Mouse (Mus musculus) limb, embryonic 13.5 days (tissue): ENCODE data around the gene Cmtm8. TPM values are rescaled to one million over a fixed set of nuclear protein-coding genes. Genes with fewer than 3 reads are reported as not detected.

ENCODE experiments used
- ATAC-seq: fragments of 200-750 bp; cut with Nextera tagmentation; 2 replicates; pipeline ENCODE4 v1.8.0; 2017; ENCODE audit warnings: low read depth, moderate number of reproducible peaks, moderate TSS enrichment; ENCODE audit not compliant: low FRiP score
- H3K27ac ChIP-seq: fragments of 300-500 bp; sonication (generic); 2 replicates; pipeline ENCODE4 v1.5.1; 2015; ENCODE audit warnings: inconsistent platforms, mild to moderate bottlenecking, moderate library complexity
- H3K27me3 ChIP-seq: fragments of 300-500 bp; sonication (generic); 2 replicates; pipeline ENCODE4 v1.6.1; 2015; ENCODE audit warnings: mild to moderate bottlenecking, inconsistent platforms
- H3K36me3 ChIP-seq: fragments of 300-500 bp; sonication (generic); 2 replicates; pipeline ENCODE4 v1.6.1; 2015; ENCODE audit warnings: inconsistent platforms, mild to moderate bottlenecking, moderate library complexity
- H3K4me1 ChIP-seq: fragments of 300-500 bp; sonication (generic); 2 replicates; pipeline ENCODE4 v1.6.1; 2015; ENCODE audit warnings: inconsistent platforms
- H3K4me2 ChIP-seq: fragments of 300-500 bp; sonication (generic); replicated peaks from 2 replicates; pipeline ENCODE4 v1.6.1; 2015; ENCODE audit warnings: inconsistent platforms, mild to moderate bottlenecking, moderate library complexity
- H3K4me3 ChIP-seq: fragments of 300-500 bp; sonication (generic); 2 replicates; pipeline ENCODE4 v1.5.1; 2015; ENCODE audit warnings: moderate library complexity, mild to moderate bottlenecking, inconsistent platforms
- H3K9ac ChIP-seq: fragments of 300-500 bp; sonication (generic); 2 replicates; pipeline ENCODE4 v1.6.1; 2015; ENCODE audit warnings: mild to moderate bottlenecking, inconsistent platforms
- H3K9me3 ChIP-seq: fragments of 300-500 bp; sonication (generic); 2 replicates; pipeline ENCODE4 v1.6.1; 2016; ENCODE audit warnings: inconsistent platforms
- WGBS: fragments of 180-500 bp; shearing (Covaris S2); methylation state at CpG from one replicate; pipeline ENCODE4 v1.1.7; 2015; 5-methylcytosine and 5-hydroxymethylcytosine counted together
- polyA plus RNA-seq: library from polyadenylated mRNA; unstranded; fragments of >200 nt; fragmentation: Nextera tagmentation; extraction: Ambion mirVana; gene quantifications from 2 replicates; pipeline ENCODE4 v1.2.1, GENCODE M21; 2015

Cmtm8 gene
- polyA plus RNA-seq, 1 experiment from 2014 or later: 17.9 TPM

DNA sequence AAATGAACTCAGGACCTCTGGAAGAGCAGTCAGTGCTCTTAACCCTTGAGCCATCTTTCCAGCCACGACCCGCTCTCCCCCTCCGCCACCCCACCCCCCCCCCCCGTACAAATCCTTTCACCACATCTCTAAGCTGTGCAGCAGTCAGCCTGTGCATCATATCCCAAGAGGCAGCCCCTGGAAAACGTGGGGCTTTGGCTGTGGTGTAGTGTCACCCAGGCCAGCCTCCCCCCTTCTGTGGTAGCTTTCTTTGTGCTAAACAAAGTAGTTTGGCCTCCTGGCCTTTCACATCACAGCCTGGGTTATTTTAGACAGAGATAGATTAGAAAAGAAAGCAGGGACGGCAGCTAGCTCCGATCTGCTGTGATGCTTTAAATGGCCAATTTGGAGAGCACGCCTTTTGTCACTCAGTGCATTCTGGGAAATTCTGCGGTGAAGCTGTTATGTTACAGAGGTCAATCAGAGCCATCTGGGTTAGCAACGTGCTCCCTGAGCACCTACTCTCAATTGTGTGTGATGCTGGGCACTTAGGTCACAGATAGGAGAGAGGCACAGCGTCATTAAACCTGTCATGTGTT, 47.4 kb downstream of the Cmtm8 start:
- Histone ChIP-seq H3K36me3 (no peaks in the 10 kb centered on the region), H3K27ac (no peak overlapping the region), H3K9me3 (no peaks in the 10 kb centered on the region), H3K9ac (no peak overlapping the region), H3K4me3 (no peak overlapping the region), H3K4me2 (no peak overlapping the region), H3K27me3 (no peaks in the 10 kb centered on the region), H3K4me1 (peaks cover 12% of the 10 kb centered on the region; the same call in 1 of the 2 replicates)
- 52% methylated on average over 11 of the region's 11 CpGs for WGBS
- no peak for ATAC-seq

DNA sequence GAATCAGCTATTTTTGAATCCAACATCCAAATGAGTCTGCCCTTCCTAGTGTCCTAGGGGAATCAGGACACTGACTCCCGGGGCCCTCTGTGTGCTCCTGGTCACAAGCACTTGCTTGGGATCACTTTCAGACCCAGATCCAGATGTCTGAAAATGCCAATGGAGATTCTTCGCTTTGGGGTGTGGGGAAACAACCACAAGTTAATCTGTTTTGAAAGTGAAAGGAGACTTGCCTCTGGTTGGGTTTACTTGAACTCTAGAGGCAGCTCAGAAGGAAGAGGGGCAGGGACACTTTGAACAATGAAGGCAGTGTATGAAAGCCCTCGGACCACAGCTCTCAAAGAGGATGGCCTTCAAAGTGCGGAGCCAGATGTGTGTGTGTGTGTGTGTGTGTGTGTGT, 49.5 kb downstream of the Cmtm8 start:
- Histone ChIP-seq H3K4me2 (no peak overlapping the region), H3K36me3 (no peaks in the 10 kb centered on the region), H3K27ac (no peak overlapping the region), H3K4me1 (peaks cover 12% of the 10 kb centered on the region; the same call in 1 of the 2 replicates), H3K4me3 (no peak overlapping the region), H3K9me3 (no peaks in the 10 kb centered on the region), H3K27me3 (no peaks in the 10 kb centered on the region), H3K9ac (no peak overlapping the region)
- 68% methylated on average over 4 of the region's 4 CpGs for WGBS
- ATAC-seq: no peak

DNA sequence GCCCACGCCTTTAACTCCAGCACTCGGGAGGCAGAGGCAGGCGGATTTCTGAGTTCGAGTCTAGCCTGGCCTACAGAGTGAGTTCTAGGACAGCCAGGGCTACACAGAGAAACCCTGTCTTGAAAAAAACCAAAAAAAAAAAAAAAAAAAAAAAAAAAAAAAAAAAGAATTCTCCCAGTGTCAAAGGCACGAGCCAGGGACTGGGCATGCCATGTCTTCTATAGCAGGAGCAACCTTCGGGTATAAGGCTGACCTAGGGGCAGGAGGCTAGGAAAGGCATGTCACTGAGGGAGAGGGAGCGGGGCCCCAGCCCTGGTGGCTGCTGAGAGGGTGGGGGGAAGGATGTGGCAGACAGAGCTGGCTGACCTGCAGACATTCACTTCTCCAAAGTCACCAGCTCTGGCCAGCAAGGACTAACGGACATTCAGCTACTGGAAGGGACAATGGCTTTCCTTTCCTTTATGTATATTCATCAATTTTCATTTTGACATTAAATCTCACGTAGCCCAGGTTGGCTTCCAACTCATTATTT, 50.1 kb downstream of the Cmtm8 start:
- Histone ChIP-seq H3K36me3 (no peaks in the 10 kb centered on the region), H3K4me2 (no peak overlapping the region), H3K4me3 (no peak overlapping the region), H3K27me3 (no peaks in the 10 kb centered on the region), H3K9me3 (no peaks in the 10 kb centered on the region), H3K9ac (no peak overlapping the region), H3K27ac (no peak overlapping the region), H3K4me1 (peaks cover 12% of the 10 kb centered on the region; the same call in 1 of the 2 replicates)
- no peak for ATAC-seq
- WGBS: 85% methylated on average over 9 of the region's 9 CpGs

DNA sequence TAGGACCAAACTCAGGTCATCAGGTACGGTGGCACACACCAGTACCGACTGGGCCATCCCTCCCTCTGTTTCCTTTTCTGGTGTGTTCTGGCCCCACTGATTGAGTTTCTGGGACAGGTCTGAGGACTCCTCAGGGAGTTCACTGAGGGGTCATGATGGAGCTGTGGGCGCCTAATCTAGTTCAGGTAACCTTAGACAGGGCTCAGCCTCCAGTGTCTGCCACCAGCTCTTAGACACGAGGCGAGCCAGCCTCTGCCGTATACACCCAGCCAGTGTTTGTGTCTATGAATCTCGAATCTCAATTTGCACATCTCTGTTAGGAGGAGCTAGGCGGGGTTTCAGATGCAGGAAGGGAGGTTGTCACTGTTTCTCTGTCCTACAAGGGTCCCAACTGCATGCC, 54.0 kb downstream of the Cmtm8 start:
- WGBS: 78% methylated on average over 8 of the region's 8 CpGs
- H3K9ac ChIP-seq: no peak overlapping the region
- H3K36me3 ChIP-seq: no peaks in the 10 kb centered on the region
- ATAC-seq: no peak
- no peak overlapping the region for H3K4me3 ChIP-seq
- no peak overlapping the region for H3K4me2 ChIP-seq
- H3K27ac ChIP-seq: no peak overlapping the region; the same call in 1 of the 2 replicates
- H3K9me3 ChIP-seq: no peaks in the 10 kb centered on the region
- no peaks in the 10 kb centered on the region for H3K27me3 ChIP-seq
- H3K4me1 ChIP-seq: peaks cover 8% of the 10 kb centered on the region

DNA sequence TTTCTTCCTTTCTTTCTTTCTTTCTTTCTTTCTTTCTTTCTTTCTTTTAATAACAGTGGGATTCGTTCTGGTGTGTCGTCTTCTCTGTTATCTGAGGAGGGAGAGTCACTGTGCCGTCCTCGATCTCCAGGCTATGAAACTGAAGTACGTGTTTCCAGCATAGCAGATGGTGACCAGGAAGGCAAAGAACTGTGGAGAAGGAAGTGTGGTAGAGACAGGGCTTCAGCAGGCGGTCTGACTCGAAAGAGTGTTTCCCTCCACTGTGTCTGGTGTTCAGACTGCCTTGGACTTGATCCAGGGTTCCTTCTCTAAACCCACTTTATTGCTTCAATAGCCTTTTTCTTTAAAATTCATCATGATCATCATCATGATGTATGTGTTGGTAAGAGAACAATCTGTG, 54.4 kb downstream of the Cmtm8 start:
- Histone ChIP-seq H3K27me3 (no peaks in the 10 kb centered on the region), H3K36me3 (no peaks in the 10 kb centered on the region), H3K4me2 (no peak overlapping the region), H3K9ac (no peak overlapping the region), H3K4me1 (peaks cover 8% of the 10 kb centered on the region), H3K4me3 (no peak overlapping the region), H3K27ac (no peak overlapping the region; the same call in 1 of the 2 replicates), H3K9me3 (no peaks in the 10 kb centered on the region)
- no peak for ATAC-seq
- 63% methylated on average over 7 of the region's 7 CpGs for WGBS

DNA sequence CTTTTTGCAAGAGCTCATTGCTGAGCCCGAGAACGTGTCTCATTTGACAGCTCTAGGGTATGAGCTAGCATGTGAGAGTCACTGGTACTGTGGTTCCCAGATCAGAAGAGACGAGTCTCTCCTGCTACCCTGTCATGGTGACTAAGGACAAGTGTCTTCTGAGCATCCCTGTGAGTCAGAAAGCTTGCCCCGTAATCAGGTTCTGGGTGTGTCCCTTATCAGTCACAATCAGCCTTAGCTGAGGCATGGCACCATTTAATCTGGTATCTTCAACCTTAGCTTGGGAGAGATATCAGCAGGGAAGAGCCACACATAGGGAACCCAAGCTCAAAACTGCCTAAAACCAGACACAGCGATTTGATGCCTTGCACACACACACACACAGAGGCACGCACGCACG, 55.3 kb downstream of the Cmtm8 start:
- Histone ChIP-seq H3K27me3 (no peaks in the 10 kb centered on the region), H3K9me3 (no peaks in the 10 kb centered on the region), H3K27ac (no peak overlapping the region), H3K36me3 (no peaks in the 10 kb centered on the region), H3K4me1 (peaks cover 8% of the 10 kb centered on the region), H3K4me2 (no peak overlapping the region), H3K9ac (no peak overlapping the region), H3K4me3 (no peak overlapping the region)
- ATAC-seq: no peak
- WGBS: 88% methylated on average over 8 of the region's 8 CpGs

DNA sequence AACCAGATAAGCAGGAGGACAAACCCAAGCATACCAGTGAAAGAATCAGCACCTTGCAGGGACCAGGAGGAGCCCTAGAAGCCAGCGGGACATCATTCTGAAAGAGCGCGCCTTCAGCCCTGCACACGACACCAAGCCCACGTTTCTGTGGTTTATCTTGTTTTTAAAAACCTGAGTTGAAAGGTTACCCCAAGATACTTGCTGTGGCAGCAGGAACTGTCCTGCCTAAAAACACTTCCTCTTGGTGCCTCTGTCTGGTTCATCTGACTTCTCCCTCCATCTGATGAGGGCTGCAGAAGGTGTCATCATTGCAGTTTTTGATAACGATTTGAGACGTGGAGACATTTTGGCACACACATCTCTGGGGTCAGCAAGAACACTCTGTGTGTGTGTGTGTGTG, 56.2 kb downstream of the Cmtm8 start:
- Histone ChIP-seq H3K9me3 (no peaks in the 10 kb centered on the region), H3K27ac (no peak overlapping the region), H3K4me2 (no peak overlapping the region), H3K4me1 (peaks cover 8% of the 10 kb centered on the region), H3K9ac (no peak overlapping the region), H3K36me3 (no peaks in the 10 kb centered on the region), H3K4me3 (no peak overlapping the region), H3K27me3 (no peaks in the 10 kb centered on the region)
- 92% methylated on average over 7 of the region's 7 CpGs for WGBS
- no peak for ATAC-seq

DNA sequence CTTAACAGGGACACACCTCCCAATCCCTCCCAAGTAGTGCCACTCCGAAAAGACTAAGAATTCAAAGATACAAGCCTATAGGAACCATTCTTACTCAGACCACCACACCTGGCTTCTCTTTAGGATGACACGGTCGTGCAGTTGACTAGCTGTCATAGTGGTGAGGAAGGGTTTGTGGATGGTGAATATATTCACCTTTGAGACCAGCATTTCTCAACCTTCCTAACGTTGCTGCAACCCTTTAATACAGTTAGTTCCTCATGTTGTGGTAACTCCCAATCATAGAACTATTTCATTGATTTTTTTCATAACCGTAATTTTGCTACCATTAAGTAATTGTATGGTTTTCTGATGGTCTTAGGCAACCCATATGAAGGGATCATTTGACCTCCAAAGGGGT, 56.8 kb downstream of the Cmtm8 start:
- Histone ChIP-seq H3K4me1 (peaks cover 8% of the 10 kb centered on the region), H3K9ac (no peak overlapping the region), H3K9me3 (no peaks in the 10 kb centered on the region), H3K36me3 (no peaks in the 10 kb centered on the region), H3K4me2 (no peak overlapping the region), H3K27ac (no peak overlapping the region), H3K27me3 (no peaks in the 10 kb centered on the region), H3K4me3 (no peak overlapping the region)
- no peak for ATAC-seq
- WGBS: 95% methylated on average over 5 of the region's 5 CpGs

DNA sequence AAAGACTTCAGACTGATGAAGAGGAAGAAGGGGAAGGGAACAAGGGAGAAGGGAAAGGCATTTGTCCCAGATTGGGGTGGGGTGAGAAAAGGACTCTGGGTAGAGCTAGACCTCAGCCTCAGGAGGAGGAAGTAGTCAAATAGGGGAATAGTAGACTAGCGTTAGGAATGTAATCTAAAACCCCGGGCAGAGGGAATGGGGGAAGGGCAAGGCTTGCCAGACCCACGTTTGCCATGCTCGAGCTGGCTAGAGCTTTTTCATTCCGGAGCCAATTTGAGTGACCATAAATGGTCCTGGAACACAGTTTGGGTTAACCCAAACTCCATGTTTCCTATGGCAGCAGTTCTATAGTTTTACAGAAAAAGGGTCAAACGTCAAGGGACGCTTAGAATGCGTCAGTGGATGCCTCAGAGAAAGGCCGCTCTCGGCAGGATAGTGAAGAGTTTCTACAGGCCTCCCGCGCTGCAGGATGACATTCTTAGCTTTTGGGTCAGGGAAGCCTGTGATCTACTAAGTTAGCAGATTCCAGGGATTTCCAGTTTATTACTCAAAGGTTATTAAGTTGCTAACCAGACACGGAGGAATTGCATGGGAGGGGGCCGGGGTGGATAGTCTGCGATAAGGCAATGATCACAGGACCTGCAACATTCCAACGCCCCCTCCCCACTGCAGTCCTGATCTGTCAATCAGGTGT, 58.4 kb downstream of the Cmtm8 start:
- Histone ChIP-seq H3K36me3 (no peaks in the 10 kb centered on the region), H3K27me3 (no peaks in the 10 kb centered on the region), H3K4me3 (no peak overlapping the region), H3K9me3 (no peaks in the 10 kb centered on the region), H3K4me2 (peak overlapping the region; percentile 30; the same call in 1 of the 2 replicates), H3K27ac (0 out of 2 replicates have a peak overlapping the region, but pooled peaks have one; percentile 15), H3K4me1 (peaks cover 17% of the 10 kb centered on the region), H3K9ac (no peak overlapping the region; the same call in 1 of the 2 replicates)
- WGBS: 9% methylated on average over 16 of the region's 16 CpGs
- ATAC-seq: no peak

DNA sequence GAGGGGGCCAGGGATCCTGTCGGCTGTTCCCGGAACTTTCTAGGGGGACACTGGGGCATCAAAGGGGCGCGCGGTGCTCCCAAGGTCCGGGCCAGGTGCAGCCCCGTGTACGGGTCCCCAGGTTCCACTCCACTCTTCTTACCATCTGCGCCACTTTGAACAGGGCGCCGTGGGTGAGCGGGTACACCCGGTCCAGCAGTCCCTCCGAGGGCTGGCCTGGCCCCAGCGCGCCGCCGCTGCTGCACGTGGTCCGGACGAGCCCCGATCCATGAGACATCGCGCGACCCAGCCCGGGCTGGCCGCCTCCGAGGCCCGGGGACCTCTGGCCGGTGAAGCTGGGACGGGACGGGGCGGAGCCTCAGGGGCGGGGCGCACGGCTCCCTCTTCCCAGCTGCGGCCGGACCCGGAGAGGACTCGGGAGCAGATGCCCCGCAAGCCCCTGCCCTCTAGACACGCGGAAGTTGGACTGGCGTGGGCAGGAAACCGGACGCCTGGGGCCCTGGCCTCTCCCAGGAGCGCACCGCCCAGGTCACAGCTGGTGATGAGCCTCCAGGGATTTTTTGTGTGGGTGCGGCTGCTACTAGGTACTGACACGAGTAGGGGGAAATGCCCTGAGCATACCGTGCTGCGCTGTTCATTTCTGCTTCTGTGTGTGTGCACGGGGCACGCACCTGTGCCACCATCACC, 62.3 kb downstream of the Cmtm8 start, which contains the start of gene Cmtm7:
Gene Cmtm7 (minus strand): TSS at position 331 of the 687 bp plus-strand sequence.
- H3K27ac ChIP-seq: peak within 1 kb of the TSS; percentile 88
- peaks cover 33% of the 10 kb centered on the region for H3K4me1 ChIP-seq
- H3K4me2 ChIP-seq: peak within 1 kb of the TSS; percentile 90
- peak; percentile 86 for ATAC-seq
- H3K27me3 ChIP-seq: no peaks in the 10 kb centered on the region
- no peaks in the 10 kb centered on the region; the same call in 1 of the 2 replicates for H3K36me3 ChIP-seq
- H3K9ac ChIP-seq: peak within 1 kb of the TSS; percentile 87
- no peaks in the 10 kb centered on the region for H3K9me3 ChIP-seq
- WGBS: under 1% methylated on average over 54 of the region's 54 CpGs
- peak within 1 kb of the TSS; percentile 72 for H3K4me3 ChIP-seq

DNA sequence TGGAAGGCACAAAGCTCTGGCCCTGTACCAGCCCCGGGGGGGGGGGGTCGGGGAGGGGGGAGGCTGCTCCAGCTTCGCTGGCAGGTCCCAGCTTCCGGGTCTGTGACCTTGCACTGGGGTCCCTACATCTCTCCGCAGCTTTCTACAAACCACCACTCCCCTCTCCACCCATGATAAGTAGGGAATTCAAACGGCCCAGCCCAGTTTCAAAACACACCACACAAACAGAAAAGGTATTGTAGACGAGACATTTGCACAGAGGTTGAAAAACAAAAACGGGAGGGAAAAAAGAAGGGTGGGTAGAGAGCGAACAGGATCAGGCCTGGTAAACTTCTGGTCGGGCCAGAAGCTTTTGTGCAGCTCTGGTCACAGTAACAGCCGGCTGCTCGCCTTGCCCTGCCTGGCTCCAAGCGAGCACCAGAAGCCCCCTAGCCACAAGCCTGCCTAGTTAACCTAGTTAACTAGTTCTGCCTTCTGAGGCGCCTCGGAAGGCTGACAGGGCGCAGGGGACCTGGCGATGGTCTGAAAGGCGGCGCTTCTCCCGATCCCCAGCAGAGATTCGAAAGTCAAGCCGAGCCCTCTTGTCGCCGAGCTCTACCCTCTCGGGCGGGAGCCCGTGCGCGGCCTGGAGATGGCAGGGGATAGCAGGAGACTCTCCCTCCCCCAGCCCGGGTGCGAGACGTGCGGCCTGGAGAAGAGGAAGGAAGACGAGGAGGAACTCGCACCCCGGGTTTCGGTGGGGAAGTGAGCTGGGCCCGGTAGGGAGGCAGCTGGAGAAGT, 63.0 kb downstream of the Cmtm8 start:
- 1% methylated on average over 37 of the region's 38 CpGs for WGBS

More for the DNA sequence above, 63.0 kb downstream of the Cmtm8 start:
- Histone ChIP-seq H3K27ac (peak overlapping the region; percentile 88), H3K4me3 (peak overlapping the region; percentile 72), H3K27me3 (no peaks in the 10 kb centered on the region), H3K36me3 (no peaks in the 10 kb centered on the region; the same call in 1 of the 2 replicates), H3K9me3 (no peaks in the 10 kb centered on the region), H3K9ac (peak overlapping the region; percentile 87), H3K4me1 (peaks cover 38% of the 10 kb centered on the region), H3K4me2 (peak overlapping the region; percentile 90)
- ATAC-seq: peak; percentile 39; the same call in 1 of the 2 replicates
